Mouse (Mus musculus) small intestine, adult 2 months (tissue): ENCODE results near the gene Zdhhc5.

Experiments used
- CTCF ChIP-seq: fragments of 200-500 bp; IDR thresholded peaks from 2 replicates; pipeline ENCODE4 v1.5.1; 2012; ENCODE audit warnings: low read depth, mild to moderate bottlenecking, control low read depth, inconsistent platforms, low read length, moderate library complexity, mixed read lengths; ENCODE audit not compliant: insufficient replicate concordance, insufficient read length; ENCODE audit errors: extremely low read depth
- POLR2A ChIP-seq: fragments of 200-500 bp; IDR thresholded peaks from 2 replicates; pipeline ENCODE4 v1.6.1; 2012; ENCODE audit warnings: low read depth, mild to moderate bottlenecking, control low read depth, inconsistent platforms, low read length, moderate library complexity

DNA sequence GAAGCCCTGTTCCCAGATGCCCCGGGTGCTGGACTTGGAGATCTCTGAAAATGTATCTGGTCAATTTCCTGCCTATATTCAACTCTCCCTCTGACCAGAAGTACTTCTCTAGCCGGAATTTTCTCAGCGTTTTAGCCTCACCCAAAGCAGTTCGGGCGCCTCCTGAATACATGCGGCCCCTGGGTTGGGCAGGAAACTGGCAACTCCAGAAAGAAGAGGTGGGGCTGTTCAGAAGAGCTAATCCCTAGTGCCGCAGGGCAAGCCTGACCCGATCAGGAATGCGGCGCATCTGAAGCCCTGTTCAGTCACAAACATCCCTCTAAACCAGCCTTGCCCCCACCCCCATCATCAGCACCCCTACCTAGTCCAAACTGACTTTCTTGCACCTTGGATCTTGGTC lies 29.1 kb upstream of the Zdhhc5 start:
- TF ChIP-seq CTCF (no peak), POLR2A (no peak)
